Mouse (Mus musculus) C2C12 (cell line): ENCODE results near the gene Wipf3. TPM values are rescaled to one million over a fixed set of nuclear protein-coding genes. Genes with fewer than 3 reads are reported as not detected.

Source experiments
- H3K27me3 ChIP-seq: one replicate; pipeline ENCODE4 v1.6.1; 2011; ENCODE audit not compliant: control insufficient read depth, insufficient read depth, insufficient read length
- H3K36me3 ChIP-seq: one replicate; pipeline ENCODE4 v1.6.1; 2011; ENCODE audit not compliant: control insufficient read depth, insufficient read depth
- H3K4me3 ChIP-seq: one replicate; pipeline ENCODE4 v1.5.1; 2011; ENCODE audit warnings: mild to moderate bottlenecking, control low read depth; ENCODE audit not compliant: poor library complexity, insufficient read depth, severe bottlenecking
- H3K79me2 ChIP-seq: one replicate; pipeline ENCODE4 v1.6.1; 2011; ENCODE audit not compliant: control insufficient read depth, insufficient read depth
- H3K79me3 ChIP-seq: one replicate; pipeline ENCODE4 v1.6.1; 2011; ENCODE audit warnings: low read depth, control low read depth
- H3ac ChIP-seq: one replicate; pipeline ENCODE3; 2011; ENCODE audit warnings: low read depth; ENCODE audit not compliant: control insufficient read depth, insufficient read length
- CEBPB ChIP-seq: IDR thresholded peaks from one replicate; pipeline ENCODE4 v1.6.1; 2011; ENCODE audit warnings: low read depth, mild to moderate bottlenecking, control low read depth, moderate library complexity
- CTCF ChIP-seq: IDR thresholded peaks from one replicate; pipeline ENCODE4 v1.5.1; 2011; ENCODE audit not compliant: control insufficient read depth, insufficient read depth, insufficient read length
- FOSL1 ChIP-seq: IDR thresholded peaks from one replicate; pipeline ENCODE4 v1.8.0; 2011; ENCODE audit warnings: mild to moderate bottlenecking, low read length; ENCODE audit not compliant: poor library complexity, insufficient read depth, severe bottlenecking
- MAX ChIP-seq: IDR thresholded peaks from one replicate; pipeline ENCODE4 v1.6.1; 2011; ENCODE audit warnings: mild to moderate bottlenecking, control low read depth
- MYOD1 ChIP-seq: IDR thresholded peaks from one replicate; pipeline ENCODE4 v1.6.1; 2011; ENCODE audit warnings: low read depth; ENCODE audit not compliant: control insufficient read depth, insufficient read length
- MYOG ChIP-seq: IDR thresholded peaks from one replicate; pipeline ENCODE4 v1.6.1; 2011; ENCODE audit not compliant: control insufficient read depth, insufficient read length; ENCODE audit errors: extremely low read depth
- USF1 ChIP-seq: IDR thresholded peaks from one replicate; pipeline ENCODE4 v1.6.1; 2011; ENCODE audit warnings: low read depth, mild to moderate bottlenecking, control low read depth, moderate library complexity
- polyA plus RNA-seq: library from polyadenylated mRNA; unstranded; fragments of >200 nt; fragmentation: generic; extraction: Trizol; gene quantifications from one replicate; pipeline ENCODE4 v1.2.1, GENCODE M21; 2012; ENCODE audit warnings: missing spikeins

Wipf3 gene
- polyA plus RNA-seq, 1 experiment = 0.02 TPM

DNA sequence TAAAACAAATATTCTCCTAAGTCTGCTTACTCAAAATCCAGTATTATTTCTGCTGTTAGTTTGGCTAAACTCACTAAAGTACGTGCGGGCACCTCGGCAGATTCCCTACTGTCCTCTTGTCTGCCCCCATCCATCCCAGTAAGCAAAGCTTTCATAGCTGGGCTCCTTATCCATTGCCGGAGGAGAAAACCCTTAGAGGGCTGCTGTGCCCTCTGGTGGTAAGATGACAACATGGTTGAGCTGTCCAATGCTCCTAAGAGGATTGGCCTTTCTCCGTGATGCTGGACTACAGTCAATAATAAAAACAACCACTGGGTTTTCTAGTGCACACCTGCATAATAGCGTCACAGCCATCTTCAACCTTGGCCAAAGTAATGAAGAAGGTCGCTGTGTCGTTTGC, 77.6 kb downstream of the Wipf3 start:
- H3K79me2 ChIP-seq = no peaks in the 10 kb centered on the region
- TF ChIP-seq USF1 (no peak), MYOD1 (no peak), CEBPB (no peak), FOSL1 (no peak), MAX (no peak), CTCF (no peak), MYOG (no peak)
- H3ac ChIP-seq = no peak overlapping the region

DNA sequence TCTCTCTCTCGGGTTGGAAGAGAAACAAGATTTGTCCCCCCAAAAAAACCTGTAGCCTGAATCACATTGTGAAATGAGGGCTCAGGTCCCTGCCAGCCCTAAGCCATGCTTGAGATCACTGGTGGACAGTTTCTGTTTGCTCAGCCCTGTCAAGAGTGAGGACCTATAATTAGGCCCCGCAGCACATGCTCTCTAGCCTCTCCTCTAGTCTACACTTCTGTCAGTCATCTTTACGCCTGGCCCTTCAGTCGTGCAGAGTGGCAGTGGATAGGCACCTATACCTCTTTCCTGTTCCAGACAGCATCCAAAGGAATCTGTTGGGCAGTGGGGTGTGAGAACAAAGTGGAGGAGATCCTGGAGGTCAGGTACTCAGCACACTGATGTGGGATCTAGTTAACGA, 78.4 kb downstream of the Wipf3 start:
- no peaks in the 10 kb centered on the region for H3K27me3 ChIP-seq
- no peaks in the 10 kb centered on the region for H3K36me3 ChIP-seq
- TF ChIP-seq MYOG (no peak), MYOD1 (no peak), USF1 (no peak), MAX (no peak), CTCF (no peak), CEBPB (no peak)
- H3K79me3 ChIP-seq = no peaks in the 10 kb centered on the region
- H3K4me3 ChIP-seq = no peak overlapping the region
- no peak overlapping the region for H3ac ChIP-seq
- H3K79me2 ChIP-seq = no peaks in the 10 kb centered on the region

More for the DNA sequence above, 77.6 kb downstream of the Wipf3 start:
- no peak overlapping the region for H3K4me3 ChIP-seq
- H3K36me3 ChIP-seq = no peaks in the 10 kb centered on the region
- no peaks in the 10 kb centered on the region for H3K27me3 ChIP-seq
- H3K79me3 ChIP-seq = no peaks in the 10 kb centered on the region

DNA sequence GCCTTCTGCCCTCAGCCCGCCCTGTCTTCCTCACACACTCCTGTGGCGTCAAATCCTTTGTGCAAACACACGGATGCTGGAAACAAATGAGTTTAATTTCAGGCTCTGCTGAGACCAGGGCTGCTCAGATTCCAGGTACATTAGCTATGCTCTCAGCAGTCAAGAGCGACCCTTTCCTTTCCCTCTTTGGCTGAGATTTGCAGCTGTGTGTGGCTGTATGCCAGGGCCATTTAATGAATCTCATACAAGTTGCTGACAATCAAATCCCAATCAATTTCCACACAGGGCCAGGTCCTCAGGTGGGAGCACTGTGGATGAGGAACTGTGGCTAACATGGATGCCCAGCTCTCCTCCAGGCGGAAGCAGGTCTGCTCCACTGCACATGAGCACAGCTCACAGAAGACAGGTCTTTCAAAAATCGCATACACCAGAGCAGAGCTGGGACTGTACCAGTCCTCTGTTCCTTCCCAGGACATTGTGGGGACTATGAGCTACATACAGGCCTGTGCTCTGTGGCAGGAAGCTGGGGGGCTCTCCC, 78.9 kb downstream of the Wipf3 start:
- H3K4me3 ChIP-seq = no peak overlapping the region
- TF ChIP-seq MYOG = no peak
- no peak for TF ChIP-seq FOSL1
- TF ChIP-seq MYOD1 = no peak
- TF ChIP-seq MAX = no peak
- H3K79me3 ChIP-seq = no peaks in the 10 kb centered on the region
- H3ac ChIP-seq = no peak overlapping the region
- no peaks in the 10 kb centered on the region for H3K36me3 ChIP-seq
- H3K79me2 ChIP-seq = no peaks in the 10 kb centered on the region
- no peaks in the 10 kb centered on the region for H3K27me3 ChIP-seq

DNA sequence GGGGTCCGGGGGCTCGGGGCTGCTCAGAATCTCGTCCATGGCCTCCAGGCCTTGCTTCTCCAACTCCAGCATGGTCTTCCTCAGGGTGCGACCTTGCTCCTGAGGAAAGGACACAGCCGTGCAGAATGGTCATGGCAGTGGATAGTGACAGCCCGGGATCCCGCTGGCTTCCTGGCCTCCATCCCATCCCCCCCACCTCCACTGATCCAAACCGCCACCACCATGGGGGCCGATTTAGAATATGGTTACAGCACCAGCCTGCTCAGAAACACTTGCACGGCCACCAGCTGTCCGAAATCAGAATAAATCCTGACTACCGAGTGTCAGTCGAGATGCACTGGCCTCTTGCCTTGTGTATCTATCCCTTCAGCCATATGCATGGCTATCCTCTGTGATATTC, 79.9 kb downstream of the Wipf3 start:
- no peaks in the 10 kb centered on the region for H3K36me3 ChIP-seq
- TF ChIP-seq FOSL1 (no peak), CEBPB (no peak), MYOG (no peak), CTCF (no peak), MYOD1 (no peak), USF1 (no peak), MAX (no peak)
- no peak overlapping the region for H3ac ChIP-seq
- H3K27me3 ChIP-seq = no peaks in the 10 kb centered on the region
- H3K79me2 ChIP-seq = no peaks in the 10 kb centered on the region
- no peak overlapping the region for H3K4me3 ChIP-seq
- no peaks in the 10 kb centered on the region for H3K79me3 ChIP-seq

DNA sequence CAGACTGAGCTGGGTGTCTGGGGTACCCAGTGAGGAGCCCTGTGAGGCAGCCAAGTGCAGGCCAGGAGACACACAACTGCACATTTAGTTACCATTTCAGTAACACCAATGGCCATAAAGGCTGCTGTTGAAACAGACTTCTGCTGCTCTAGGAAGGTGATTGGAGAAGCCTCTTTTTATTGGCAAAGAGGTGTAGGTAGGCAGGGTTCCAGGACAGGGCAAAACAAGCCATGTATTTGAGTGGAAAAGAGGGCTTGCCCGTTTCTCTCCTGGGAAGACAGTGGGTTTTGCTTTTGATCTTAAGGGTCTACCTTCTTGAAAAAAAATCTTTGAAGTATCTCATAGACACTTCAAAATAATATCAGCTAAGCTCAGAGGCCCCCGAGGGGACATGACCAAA, 82.9 kb downstream of the Wipf3 start:
- H3K79me2 ChIP-seq = no peaks in the 10 kb centered on the region
- no peak for TF ChIP-seq FOSL1
- no peak for TF ChIP-seq MAX
- TF ChIP-seq MYOG = no peak
- no peak for TF ChIP-seq USF1
- no peak for TF ChIP-seq MYOD1
- TF ChIP-seq CEBPB = no peak
- TF ChIP-seq CTCF = no peak
- H3ac ChIP-seq = no peak overlapping the region
- no peaks in the 10 kb centered on the region for H3K79me3 ChIP-seq
- H3K36me3 ChIP-seq = no peaks in the 10 kb centered on the region
- H3K27me3 ChIP-seq = no peaks in the 10 kb centered on the region
- no peak overlapping the region for H3K4me3 ChIP-seq

DNA sequence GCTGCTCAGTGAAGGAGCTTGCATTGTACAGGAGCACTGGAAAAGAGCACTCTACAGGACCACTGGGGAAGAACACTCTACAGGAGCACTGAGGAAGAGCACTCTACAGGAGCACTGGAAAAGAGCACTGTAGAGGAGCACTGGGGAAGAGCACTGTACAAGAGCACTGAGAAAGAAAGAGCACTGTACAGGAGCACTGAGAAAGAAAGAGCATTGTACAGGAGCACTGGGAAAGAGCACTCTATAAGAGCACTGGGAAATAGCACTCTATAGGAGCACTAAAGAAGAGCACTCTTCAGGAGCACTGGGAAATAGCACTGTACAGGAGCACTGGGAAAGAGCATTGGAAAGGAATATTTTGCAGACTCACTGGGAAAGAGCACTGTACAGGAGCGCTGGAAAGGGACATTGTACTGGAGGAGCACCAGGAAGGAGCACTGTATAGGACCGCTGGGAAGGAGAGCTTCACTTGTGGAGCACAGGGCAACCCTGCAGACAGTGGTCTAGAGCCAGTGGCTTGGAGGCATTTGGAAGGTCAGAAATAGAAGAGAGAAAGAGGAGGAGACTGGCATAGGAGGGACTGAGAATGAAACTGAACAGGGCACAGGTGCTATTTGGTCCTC, 87.2 kb downstream of the Wipf3 start:
- no peaks in the 10 kb centered on the region for H3K79me2 ChIP-seq
- H3K36me3 ChIP-seq = no peaks in the 10 kb centered on the region
- H3ac ChIP-seq = no peak overlapping the region
- no peak overlapping the region for H3K4me3 ChIP-seq
- H3K79me3 ChIP-seq = no peaks in the 10 kb centered on the region
- no peaks in the 10 kb centered on the region for H3K27me3 ChIP-seq
- no peak for TF ChIP-seq FOSL1
- no peak for TF ChIP-seq CTCF
- TF ChIP-seq CEBPB = no peak
- TF ChIP-seq USF1 = no peak
- TF ChIP-seq MYOG = no peak
- no peak for TF ChIP-seq MAX
- TF ChIP-seq MYOD1 = no peak
